Mouse (Mus musculus) neural tube, embryonic 15.5 days (tissue): ENCODE measurements around the gene Rasgef1b. TPM values are rescaled to one million over a fixed set of nuclear protein-coding genes. Genes with fewer than 3 reads are reported as not detected.
A peak's percentile ranks its signal among the peaks of the same experiment; 100 is the strongest.

Source experiments
- ATAC-seq: fragments of 200-750 bp; cut with Nextera tagmentation; 2 replicates; pipeline ENCODE4 v1.8.0; 2017; ENCODE audit warnings: mild to moderate bottlenecking, moderate TSS enrichment, moderate library complexity; ENCODE audit not compliant: low FRiP score
- H3K27ac ChIP-seq: fragments of 300-500 bp; sonication (generic); replicated peaks from 2 replicates; pipeline ENCODE4 v1.5.1; 2015; ENCODE audit warnings: mild to moderate bottlenecking, inconsistent platforms
- H3K27me3 ChIP-seq: fragments of 300-500 bp; sonication (generic); replicated peaks from 2 replicates; pipeline ENCODE4 v1.6.1; 2015; ENCODE audit warnings: inconsistent platforms
- H3K36me3 ChIP-seq: fragments of 300-500 bp; sonication (generic); 2 replicates; pipeline ENCODE4 v1.6.1; 2015; ENCODE audit warnings: inconsistent platforms
- H3K4me1 ChIP-seq: fragments of 300-500 bp; sonication (generic); 2 replicates; pipeline ENCODE4 v1.6.1; 2015; ENCODE audit warnings: inconsistent platforms
- H3K4me2 ChIP-seq: fragments of 300-500 bp; sonication (generic); 2 replicates; pipeline ENCODE4 v1.6.1; 2015; ENCODE audit warnings: inconsistent platforms, mild to moderate bottlenecking, moderate library complexity
- H3K4me3 ChIP-seq: fragments of 300-500 bp; sonication (generic); replicated peaks from 2 replicates; pipeline ENCODE4 v1.5.1; 2015; ENCODE audit warnings: mild to moderate bottlenecking, inconsistent platforms
- H3K9ac ChIP-seq: fragments of 300-500 bp; sonication (generic); replicated peaks from 2 replicates; pipeline ENCODE4 v1.6.1; 2015; ENCODE audit warnings: mild to moderate bottlenecking, inconsistent platforms
- H3K9me3 ChIP-seq: fragments of 300-500 bp; sonication (generic); replicated peaks from 2 replicates; pipeline ENCODE4 v1.6.1; 2016; ENCODE audit warnings: inconsistent platforms
- WGBS: fragments of 180-500 bp; shearing (Covaris S2); methylation state at CpG from one replicate; pipeline ENCODE4 v1.1.7; 2015; ENCODE audit warnings: mixed read lengths; 5-methylcytosine and 5-hydroxymethylcytosine counted together
- polyA plus RNA-seq: library from polyadenylated mRNA; unstranded; fragments of >200 nt; fragmentation: Nextera tagmentation; extraction: Ambion mirVana; gene quantifications from 2 replicates; pipeline ENCODE4 v1.2.1, GENCODE M21; 2015

The Rasgef1b gene
- polyA plus RNA-seq, 1 experiment from 2014 or later: 53.9 TPM

DNA sequence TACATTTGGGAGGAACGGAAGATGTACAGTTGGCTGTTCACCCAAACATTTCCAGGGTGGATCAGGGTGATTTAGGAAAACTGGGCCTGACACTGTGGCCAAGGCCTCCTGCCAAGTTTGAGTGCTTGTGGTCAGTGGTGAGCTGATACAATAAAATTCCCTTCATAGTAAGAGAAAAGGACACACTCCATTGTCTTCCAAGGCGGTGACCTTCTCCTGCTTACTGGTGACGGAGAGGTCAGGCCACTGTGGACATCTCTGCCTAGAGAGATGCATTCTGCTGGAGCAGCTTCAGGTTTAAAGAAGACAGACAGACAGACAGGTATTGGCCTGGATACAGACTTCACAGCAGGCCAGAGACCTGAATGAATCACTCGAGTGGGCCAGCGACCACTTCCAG lies 340.7 kb downstream of the Rasgef1b start:
- 55% methylated on average over 5 of the region's 5 CpGs for WGBS
- no peak for ATAC-seq
- Histone ChIP-seq H3K4me2 (no peak overlapping the region), H3K9ac (no peak overlapping the region), H3K4me3 (no peak overlapping the region), H3K27ac (no peak overlapping the region), H3K36me3 (no peaks in the 10 kb centered on the region), H3K9me3 (no peaks in the 10 kb centered on the region), H3K27me3 (peaks cover 5% of the 10 kb centered on the region; the same call in 1 of the 2 replicates), H3K4me1 (peaks cover 20% of the 10 kb centered on the region)

DNA sequence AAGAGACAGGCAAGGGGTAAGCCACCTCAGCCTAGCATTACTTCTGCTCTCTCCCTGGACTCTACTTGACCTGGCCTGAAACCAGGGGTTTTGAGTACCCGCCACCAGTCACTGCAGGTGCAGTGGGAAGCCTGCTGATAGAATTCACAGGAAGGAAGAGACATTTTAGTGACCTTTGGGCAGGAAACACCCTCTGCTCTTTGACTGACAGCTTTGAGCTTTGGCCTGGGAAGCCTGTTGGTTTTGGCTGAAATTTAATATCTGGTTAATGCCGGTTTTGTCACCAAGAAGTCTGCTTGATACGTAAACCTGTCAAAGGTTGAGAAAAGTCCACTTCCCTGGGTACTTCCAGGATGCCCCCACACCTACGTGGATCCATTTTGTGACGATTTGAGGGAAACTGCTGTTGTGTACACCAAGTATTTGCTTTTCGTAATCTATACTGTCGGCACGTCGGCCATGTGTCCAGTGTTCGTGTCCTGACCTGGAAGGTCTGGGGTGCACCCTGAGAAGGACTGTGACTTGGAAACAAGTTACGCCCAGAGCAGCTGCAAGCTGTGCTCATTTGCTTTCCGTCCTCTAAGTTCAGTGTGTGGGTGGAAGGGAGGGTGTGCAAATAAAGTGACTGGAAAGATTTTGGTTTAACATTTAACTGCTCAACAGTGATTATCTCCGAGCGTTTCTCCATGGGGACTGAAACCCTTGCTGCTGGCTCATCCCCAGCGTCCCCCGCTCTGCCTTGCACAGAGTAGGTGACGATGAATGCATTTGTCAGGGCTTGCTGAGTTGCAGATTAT lies 341.5 kb downstream of the Rasgef1b start:
- WGBS: 76% methylated on average over 17 of the region's 17 CpGs
- Histone ChIP-seq H3K4me3 (no peak overlapping the region), H3K27ac (no peak overlapping the region), H3K4me2 (no peak overlapping the region), H3K9ac (no peak overlapping the region), H3K27me3 (peaks cover 5% of the 10 kb centered on the region; the same call in 1 of the 2 replicates), H3K36me3 (no peaks in the 10 kb centered on the region), H3K9me3 (no peaks in the 10 kb centered on the region), H3K4me1 (peaks cover 26% of the 10 kb centered on the region)
- no peak for ATAC-seq

DNA sequence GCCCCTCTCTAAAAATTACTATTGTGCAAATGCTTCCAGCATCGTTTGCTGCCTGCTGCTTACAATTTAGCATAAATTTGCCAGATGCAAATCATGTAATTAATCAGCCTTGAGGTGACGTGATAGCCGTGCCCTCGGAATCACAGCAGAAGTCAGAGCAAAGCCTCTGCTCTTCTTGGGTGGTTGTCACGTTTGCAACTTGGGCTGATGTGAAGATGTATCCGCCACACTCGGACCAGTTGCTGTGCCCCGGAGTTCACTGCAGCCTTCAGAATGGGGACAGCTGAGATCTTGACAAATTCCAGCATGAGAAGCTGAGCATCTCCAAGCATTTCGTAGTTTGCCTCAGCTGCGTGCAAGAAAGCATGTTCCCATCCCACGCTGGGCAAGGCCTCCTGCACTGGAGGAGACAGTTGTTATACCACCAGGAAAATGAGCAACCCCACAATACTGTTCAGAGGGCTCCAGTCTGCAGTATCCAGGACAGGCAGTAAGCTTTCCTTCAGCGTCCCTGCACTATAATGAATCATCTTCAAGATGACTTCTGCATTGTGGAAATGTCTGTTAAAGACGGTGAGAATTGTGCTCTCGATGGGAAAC lies 342.5 kb downstream of the Rasgef1b start:
- Histone ChIP-seq H3K27ac (0 out of 2 replicates have a peak overlapping the region, but pooled peaks have one; percentile 41), H3K4me1 (peaks cover 26% of the 10 kb centered on the region), H3K36me3 (no peaks in the 10 kb centered on the region), H3K4me3 (no peak overlapping the region), H3K27me3 (no peaks in the 10 kb centered on the region), H3K4me2 (no peak overlapping the region), H3K9me3 (no peaks in the 10 kb centered on the region), H3K9ac (no peak overlapping the region)
- 21% methylated on average over 14 of the region's 14 CpGs for WGBS
- no peak for ATAC-seq

DNA sequence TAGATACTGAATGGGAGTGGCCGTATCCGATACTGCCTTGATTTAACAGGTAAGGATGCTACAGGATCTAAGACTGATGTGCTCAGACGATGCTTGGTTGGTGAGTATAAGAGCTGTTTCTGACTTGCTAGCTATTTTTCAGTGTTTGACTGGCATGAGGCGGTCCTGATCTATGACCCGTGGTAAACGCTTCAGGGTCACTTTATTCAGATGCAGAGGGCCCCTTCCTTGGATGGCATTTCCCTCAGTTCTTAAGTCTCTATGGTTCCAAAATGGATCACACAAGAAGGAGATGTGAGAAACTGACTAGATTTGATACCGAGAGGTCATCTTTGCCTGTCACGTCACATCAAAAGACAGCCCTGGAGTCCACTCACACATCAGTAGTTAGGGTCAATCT lies 343.1 kb downstream of the Rasgef1b start:
- Histone ChIP-seq H3K27me3 (no peaks in the 10 kb centered on the region), H3K4me1 (peaks cover 26% of the 10 kb centered on the region), H3K36me3 (no peaks in the 10 kb centered on the region), H3K9ac (no peak overlapping the region), H3K4me3 (no peak overlapping the region), H3K4me2 (no peak overlapping the region), H3K9me3 (no peaks in the 10 kb centered on the region), H3K27ac (no peak overlapping the region)
- ATAC-seq: no peak
- 37% methylated on average over 8 of the region's 8 CpGs for WGBS

DNA sequence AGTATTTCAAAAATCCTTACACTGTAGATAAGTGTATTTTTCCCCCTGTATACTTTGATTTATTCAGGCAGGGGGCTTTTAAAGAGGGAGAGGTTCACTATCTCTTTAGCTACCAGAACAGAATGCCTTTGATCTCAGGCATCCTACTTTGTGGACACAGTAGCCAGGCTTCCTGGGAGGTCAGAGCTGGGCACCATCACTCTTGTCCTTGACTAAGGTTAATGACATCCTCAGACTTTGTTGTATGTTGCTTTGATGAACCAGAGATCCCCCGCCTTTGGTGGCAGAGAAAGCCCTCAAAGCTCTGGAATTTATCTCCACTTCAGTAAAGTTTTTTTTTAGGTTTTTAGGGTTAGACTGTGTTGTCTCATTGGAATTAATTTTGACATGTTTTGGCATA lies 343.8 kb downstream of the Rasgef1b start:
- WGBS: 36% methylated on average over 1 of the region's 1 CpGs
- no peak for ATAC-seq

DNA sequence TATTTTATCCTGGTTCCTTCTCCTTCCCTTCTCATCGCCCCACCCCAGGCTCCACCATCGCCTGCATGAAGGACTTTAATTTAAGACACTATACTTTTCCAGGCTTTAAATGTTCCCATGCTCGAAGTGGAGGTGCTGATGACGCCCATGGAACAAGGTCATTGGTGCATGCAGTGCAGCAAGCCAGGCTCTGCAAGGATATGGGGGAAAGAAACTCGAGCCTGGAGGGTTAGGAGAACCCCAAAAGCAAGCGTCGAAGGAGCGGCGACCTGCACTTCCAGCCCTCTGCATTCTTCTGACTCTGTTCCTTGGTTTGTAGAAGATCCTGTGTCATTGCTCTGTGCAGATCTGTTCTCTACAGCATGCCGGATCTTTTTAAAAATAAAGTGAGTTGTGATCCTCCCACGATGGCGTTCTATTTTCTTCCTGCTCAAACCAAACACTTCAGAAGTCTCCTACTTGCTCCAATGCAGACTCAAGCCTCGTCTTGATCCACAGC lies 345.0 kb downstream of the Rasgef1b start:
- no peak overlapping the region for H3K4me2 ChIP-seq
- no peak overlapping the region for H3K4me3 ChIP-seq
- ATAC-seq: no peak
- H3K9me3 ChIP-seq: no peaks in the 10 kb centered on the region
- no peak overlapping the region for H3K9ac ChIP-seq
- H3K27me3 ChIP-seq: no peaks in the 10 kb centered on the region
- no peak overlapping the region for H3K27ac ChIP-seq
- 86% methylated on average over 13 of the region's 13 CpGs for WGBS
- no peaks in the 10 kb centered on the region for H3K36me3 ChIP-seq
- H3K4me1 ChIP-seq: peaks cover 43% of the 10 kb centered on the region

More for the DNA sequence above, 343.8 kb downstream of the Rasgef1b start:
- Histone ChIP-seq H3K27me3 (no peaks in the 10 kb centered on the region), H3K36me3 (no peaks in the 10 kb centered on the region), H3K4me3 (no peak overlapping the region), H3K9ac (no peak overlapping the region), H3K9me3 (no peaks in the 10 kb centered on the region), H3K4me1 (peaks cover 32% of the 10 kb centered on the region), H3K4me2 (no peak overlapping the region), H3K27ac (no peak overlapping the region)

DNA sequence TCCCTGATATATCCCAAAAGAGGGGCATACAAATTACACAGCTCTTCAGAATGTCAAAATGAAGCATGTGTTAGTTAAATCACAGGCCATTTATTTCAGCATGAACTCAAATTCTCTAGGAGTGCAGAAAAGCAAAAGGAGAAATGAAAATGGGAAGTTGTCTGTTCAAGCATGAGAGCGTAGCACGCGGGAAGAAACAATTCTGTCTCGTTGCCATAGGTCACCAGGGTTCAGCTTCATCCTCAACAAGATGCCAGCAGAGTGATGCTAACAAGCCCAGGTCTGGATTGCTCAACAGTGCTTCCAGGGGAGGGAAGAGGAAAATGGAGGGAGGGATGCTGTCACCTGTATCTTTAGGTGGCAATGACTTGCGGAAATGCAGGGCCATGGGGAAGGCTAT lies 346.1 kb downstream of the Rasgef1b start:
- H3K9ac ChIP-seq: no peak overlapping the region
- no peak for ATAC-seq
- no peaks in the 10 kb centered on the region for H3K9me3 ChIP-seq
- no peak overlapping the region for H3K4me2 ChIP-seq
- peaks cover 45% of the 10 kb centered on the region for H3K4me1 ChIP-seq
- no peak overlapping the region for H3K27ac ChIP-seq
- no peaks in the 10 kb centered on the region for H3K36me3 ChIP-seq
- no peaks in the 10 kb centered on the region for H3K27me3 ChIP-seq
- WGBS: 51% methylated on average over 5 of the region's 5 CpGs
- no peak overlapping the region for H3K4me3 ChIP-seq

DNA sequence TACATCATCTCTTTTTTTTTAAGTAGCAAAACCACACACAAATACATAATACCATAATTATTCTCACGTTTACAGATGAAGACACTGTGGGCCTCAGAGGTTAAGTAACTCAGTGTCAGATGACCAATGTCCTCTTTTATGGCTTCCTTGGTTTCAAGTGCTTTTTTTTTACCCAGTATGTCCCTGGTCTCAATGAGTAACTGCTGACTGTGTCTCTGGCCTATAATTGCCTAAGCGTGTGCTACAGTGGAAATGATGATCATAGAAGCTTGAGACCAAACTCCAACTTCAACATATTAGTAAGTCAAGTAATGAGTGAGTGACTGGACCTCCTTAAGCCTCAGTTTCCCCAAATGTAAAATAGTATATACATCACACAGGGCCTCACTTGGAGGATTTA lies 347.2 kb downstream of the Rasgef1b start:
- Histone ChIP-seq H3K4me1 (peaks cover 40% of the 10 kb centered on the region), H3K36me3 (no peaks in the 10 kb centered on the region), H3K4me2 (no peak overlapping the region), H3K27me3 (no peaks in the 10 kb centered on the region), H3K4me3 (no peak overlapping the region), H3K27ac (no peak overlapping the region), H3K9me3 (no peaks in the 10 kb centered on the region), H3K9ac (no peak overlapping the region)
- no peak for ATAC-seq
- 76% methylated on average over 2 of the region's 2 CpGs for WGBS

DNA sequence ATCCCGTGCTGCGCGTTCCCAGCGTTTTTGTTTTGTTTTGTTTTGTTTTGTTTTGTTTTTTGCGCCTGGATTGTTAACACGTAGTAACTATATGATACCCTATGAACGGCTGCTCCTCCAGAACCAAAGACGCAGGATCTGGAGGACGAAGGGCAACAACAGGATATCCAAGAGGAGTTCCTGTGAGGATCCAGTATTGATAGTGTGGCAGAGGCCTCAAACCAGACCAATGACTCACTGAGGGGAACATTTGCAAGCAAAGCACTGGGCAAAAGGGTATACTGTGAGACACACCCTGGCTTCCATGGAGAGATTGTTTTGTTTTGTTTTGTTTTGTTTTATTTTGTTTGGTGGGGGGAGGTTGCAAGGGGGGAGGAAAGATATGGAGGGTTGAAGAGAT lies 348.0 kb downstream of the Rasgef1b start:
- ATAC-seq: no peak
- WGBS: 92% methylated on average over 9 of the region's 9 CpGs
- no peak overlapping the region for H3K9ac ChIP-seq
- H3K4me3 ChIP-seq: no peak overlapping the region
- H3K27ac ChIP-seq: no peak overlapping the region
- H3K27me3 ChIP-seq: no peaks in the 10 kb centered on the region
- peaks cover 33% of the 10 kb centered on the region for H3K4me1 ChIP-seq
- H3K9me3 ChIP-seq: no peaks in the 10 kb centered on the region
- H3K4me2 ChIP-seq: no peak overlapping the region
- H3K36me3 ChIP-seq: no peaks in the 10 kb centered on the region

DNA sequence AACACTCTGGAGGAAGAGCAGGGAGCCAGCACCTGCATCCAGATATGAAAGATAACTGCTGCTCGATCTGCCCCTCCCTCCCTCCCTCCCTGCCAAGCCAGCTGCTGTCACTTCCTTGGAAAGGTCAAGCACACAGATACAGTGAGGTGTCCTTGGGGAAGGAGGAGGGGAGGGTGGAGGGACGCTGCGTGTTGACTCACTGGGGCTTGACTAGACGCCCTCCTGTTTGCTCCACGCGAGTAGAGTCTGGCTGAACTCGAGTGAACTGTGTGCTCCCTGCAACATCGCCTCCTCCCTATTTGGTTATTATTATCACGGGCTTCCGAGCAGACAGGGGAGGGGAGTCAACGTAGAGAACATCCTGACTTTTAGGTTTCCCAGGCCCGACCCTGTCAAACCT lies 348.7 kb downstream of the Rasgef1b start:
- no peaks in the 10 kb centered on the region for H3K27me3 ChIP-seq
- no peaks in the 10 kb centered on the region for H3K36me3 ChIP-seq
- H3K27ac ChIP-seq: no peak overlapping the region
- H3K9ac ChIP-seq: no peak overlapping the region
- H3K9me3 ChIP-seq: no peaks in the 10 kb centered on the region
- no peak for ATAC-seq
- H3K4me2 ChIP-seq: no peak overlapping the region
- H3K4me1 ChIP-seq: peaks cover 30% of the 10 kb centered on the region
- WGBS: 55% methylated on average over 12 of the region's 12 CpGs
- no peak overlapping the region for H3K4me3 ChIP-seq

DNA sequence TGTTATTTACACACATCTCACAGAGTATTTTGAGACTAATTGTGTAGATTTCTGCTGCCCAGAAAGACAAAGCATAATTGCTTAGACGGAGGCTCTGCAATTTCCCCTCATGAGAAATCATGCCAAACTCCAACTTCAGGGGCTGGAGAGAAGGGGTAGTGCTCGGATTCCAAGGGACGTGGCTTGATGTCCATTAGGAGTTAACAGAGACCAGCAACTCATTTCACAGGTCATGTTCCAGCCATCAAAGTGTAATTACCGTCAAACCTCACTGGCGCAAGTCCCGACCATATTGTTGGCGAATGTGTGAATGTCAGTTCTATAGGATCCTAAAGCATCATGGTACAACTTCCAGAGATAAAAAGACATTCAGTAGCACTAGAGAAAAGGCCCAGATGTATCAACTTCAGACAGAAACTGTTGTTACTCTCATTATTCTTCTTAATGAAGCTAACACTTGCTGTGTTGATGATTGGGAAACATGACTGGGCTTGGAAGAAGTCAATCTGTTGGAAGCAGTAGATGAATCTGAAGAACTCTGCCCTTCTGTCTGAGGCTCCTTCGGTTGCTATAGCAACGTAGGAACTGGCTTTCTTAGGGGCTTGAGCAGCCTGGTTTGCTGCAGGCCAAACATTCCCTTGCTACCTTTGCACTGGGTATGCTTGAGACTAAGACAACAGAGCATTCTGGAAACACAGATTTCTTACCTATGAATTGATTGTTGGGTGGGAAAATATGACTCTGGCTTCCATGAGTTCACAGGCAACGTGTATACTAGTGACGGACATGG lies 350.2 kb downstream of the Rasgef1b start:
- no peak overlapping the region for H3K4me2 ChIP-seq
- H3K36me3 ChIP-seq: no peaks in the 10 kb centered on the region
- no peaks in the 10 kb centered on the region for H3K9me3 ChIP-seq
- H3K9ac ChIP-seq: no peak overlapping the region
- H3K4me3 ChIP-seq: no peak overlapping the region
- peak overlapping the region; percentile 51; the same call in 1 of the 2 replicates for H3K27ac ChIP-seq
- H3K27me3 ChIP-seq: no peaks in the 10 kb centered on the region
- WGBS: 60% methylated on average over 11 of the region's 11 CpGs
- peaks cover 30% of the 10 kb centered on the region for H3K4me1 ChIP-seq
- peak; percentile 54 for ATAC-seq
